Mouse (Mus musculus): ENCODE data around the gene B3gnt2. TPM values are rescaled to one million over a fixed set of nuclear protein-coding genes. Genes with fewer than 3 reads are reported as not detected.

The B3gnt2 gene
- polyA plus RNA-seq, 1 experiment from 2014 or later, result 12.7 TPM

DNA sequence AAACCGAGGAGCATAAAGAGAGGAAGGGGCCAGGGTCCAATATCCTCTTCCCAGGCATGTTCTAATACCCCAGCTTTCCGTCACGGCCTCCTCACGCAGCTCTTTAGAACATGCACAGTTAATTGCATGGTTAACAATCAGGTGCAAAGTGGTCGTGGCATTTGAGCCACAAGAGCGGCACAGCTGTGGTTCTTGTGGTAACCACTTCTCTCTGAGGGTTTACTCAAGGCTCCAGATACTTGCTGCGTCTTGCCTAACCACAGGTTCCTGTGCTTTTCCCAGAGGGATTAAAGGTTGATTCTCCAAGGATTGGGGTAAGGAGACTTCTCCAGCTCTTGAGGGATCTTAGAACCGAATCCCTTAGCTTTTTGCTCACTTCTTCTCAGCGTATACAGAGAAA is 30.5 kb upstream of the B3gnt2 start:
- Histone ChIP-seq H3K4me1 (replicated peaks; ENCODE audit: control insufficient read depth, insufficient read depth, low read length) (0 out of 2 replicates have a peak, but pooled peaks cover 2% of the 10 kb centered on the region), H3K9ac (ENCODE audit: low read length) (no peak overlapping the region), H3K4me3 (ENCODE audit: low read length) (no peak overlapping the region), H3K27ac (ENCODE audit: low read length) (no peak overlapping the region), H3K4me2 (ENCODE audit: low read depth, low read length) (no peak overlapping the region), H3K9me3 (ENCODE audit: control insufficient read depth, low read length) (no peaks in the 10 kb centered on the region), H3K27me3 (ENCODE audit: control insufficient read depth, insufficient read depth, low read depth, low read length) (no peaks in the 10 kb centered on the region), H3K36me3 (ENCODE audit: control insufficient read depth, insufficient read depth, low read length) (no peaks in the 10 kb centered on the region)
- 68% methylated on average over 9 of the region's 9 CpGs for WGBS
- no peak for ATAC-seq (ENCODE audit: low read depth)

DNA sequence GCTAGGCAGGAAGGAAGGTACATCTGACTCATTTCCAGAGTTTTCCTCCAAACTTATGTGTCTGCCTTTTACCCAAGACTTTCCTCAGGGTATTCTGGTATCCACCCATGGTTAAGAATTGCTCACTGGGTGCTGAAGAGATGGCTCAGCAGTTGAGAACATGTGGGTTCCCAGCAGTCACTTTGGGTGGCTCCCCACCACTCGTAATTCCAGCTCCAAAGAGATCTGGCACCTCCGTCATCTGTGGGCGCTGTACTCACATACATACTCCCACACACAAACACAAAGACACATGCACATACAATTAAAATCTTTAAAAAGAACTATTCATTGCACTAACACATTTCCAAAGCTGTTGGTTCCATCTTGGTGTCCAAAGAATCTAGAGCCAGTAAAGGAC is 28.5 kb upstream of the B3gnt2 start:
- no peak overlapping the region for H3K4me3 ChIP-seq (ENCODE audit: low read length)
- ATAC-seq (ENCODE audit: low read depth), result no peak
- no peak overlapping the region for H3K27ac ChIP-seq (ENCODE audit: low read length)
- no peak overlapping the region for H3K4me2 ChIP-seq (ENCODE audit: low read depth, low read length)
- WGBS, result 90% methylated on average over 3 of the region's 3 CpGs
- no peaks in the 10 kb centered on the region for H3K36me3 ChIP-seq (ENCODE audit: control insufficient read depth, insufficient read depth, low read length)
- 0 out of 2 replicates have a peak, but pooled peaks cover 2% of the 10 kb centered on the region for H3K4me1 ChIP-seq (replicated peaks; ENCODE audit: control insufficient read depth, insufficient read depth, low read length)
- no peaks in the 10 kb centered on the region for H3K9me3 ChIP-seq (ENCODE audit: control insufficient read depth, low read length)
- no peak overlapping the region for H3K9ac ChIP-seq (ENCODE audit: low read length)
- no peaks in the 10 kb centered on the region for H3K27me3 ChIP-seq (ENCODE audit: control insufficient read depth, insufficient read depth, low read depth, low read length)

DNA sequence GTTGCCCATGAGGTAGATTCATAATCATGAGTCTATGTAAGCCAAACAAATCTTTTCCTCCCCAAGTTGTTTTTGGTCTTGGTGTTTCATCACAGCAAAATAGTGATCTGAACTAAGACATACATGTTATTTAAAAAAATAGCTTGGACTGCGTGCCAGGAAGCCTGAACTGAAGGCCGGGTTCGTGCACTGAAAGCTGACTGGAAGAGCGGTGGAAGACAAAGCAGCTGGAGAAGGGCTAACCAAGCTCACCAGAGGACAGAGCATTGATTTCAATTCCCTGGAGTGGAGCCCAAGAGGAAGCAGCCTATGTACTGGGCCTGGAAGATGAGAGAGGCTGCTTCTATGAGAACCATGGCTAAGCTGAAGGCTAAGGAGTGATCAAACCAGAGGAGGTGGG is 26.2 kb upstream of the B3gnt2 start:
- no peaks in the 10 kb centered on the region for H3K9me3 ChIP-seq (ENCODE audit: control insufficient read depth, low read length)
- no peaks in the 10 kb centered on the region for H3K27me3 ChIP-seq (ENCODE audit: control insufficient read depth, insufficient read depth, low read depth, low read length)
- H3K36me3 ChIP-seq (ENCODE audit: control insufficient read depth, insufficient read depth, low read length), result no peaks in the 10 kb centered on the region
- 0 out of 2 replicates have a peak, but pooled peaks cover 2% of the 10 kb centered on the region for H3K4me1 ChIP-seq (replicated peaks; ENCODE audit: control insufficient read depth, insufficient read depth, low read length)
- no peak overlapping the region for H3K9ac ChIP-seq (ENCODE audit: low read length)
- no peak overlapping the region for H3K4me2 ChIP-seq (ENCODE audit: low read depth, low read length)
- no peak overlapping the region for H3K4me3 ChIP-seq (ENCODE audit: low read length)
- 65% methylated on average over 4 of the region's 4 CpGs for WGBS
- no peak overlapping the region for H3K27ac ChIP-seq (ENCODE audit: low read length)
- ATAC-seq (ENCODE audit: low read depth), result no peak

DNA sequence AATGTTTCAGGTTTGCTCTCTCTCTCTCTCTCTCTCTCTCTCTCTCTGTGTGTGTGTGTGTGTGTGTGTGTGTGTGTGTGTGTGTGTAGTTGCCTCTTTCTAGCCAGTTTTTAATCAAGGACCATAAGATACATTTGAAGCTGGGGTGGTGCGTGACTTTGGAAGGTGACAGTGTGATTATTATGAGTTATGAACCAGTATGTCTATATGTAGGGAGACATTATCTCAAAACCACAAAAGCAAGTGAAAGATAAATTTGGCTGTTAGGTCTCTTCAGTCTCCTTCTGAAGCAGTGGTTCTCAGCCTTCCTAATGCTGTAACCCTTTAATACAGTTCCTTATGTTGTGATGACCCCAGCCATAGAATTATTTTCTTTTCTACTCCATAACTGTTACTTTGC is 24.6 kb upstream of the B3gnt2 start:
- Histone ChIP-seq H3K4me3 (ENCODE audit: low read length) (no peak overlapping the region), H3K27ac (ENCODE audit: low read length) (no peak overlapping the region), H3K4me2 (ENCODE audit: low read depth, low read length) (no peak overlapping the region), H3K36me3 (ENCODE audit: control insufficient read depth, insufficient read depth, low read length) (no peaks in the 10 kb centered on the region), H3K27me3 (ENCODE audit: control insufficient read depth, insufficient read depth, low read depth, low read length) (no peaks in the 10 kb centered on the region), H3K4me1 (replicated peaks; ENCODE audit: control insufficient read depth, insufficient read depth, low read length) (0 out of 2 replicates have a peak, but pooled peaks cover 2% of the 10 kb centered on the region), H3K9ac (ENCODE audit: low read length) (no peak overlapping the region), H3K9me3 (ENCODE audit: control insufficient read depth, low read length) (no peaks in the 10 kb centered on the region)
- WGBS, result 85% methylated on average over 1 of the region's 1 CpGs
- no peak for ATAC-seq (ENCODE audit: low read depth)

DNA sequence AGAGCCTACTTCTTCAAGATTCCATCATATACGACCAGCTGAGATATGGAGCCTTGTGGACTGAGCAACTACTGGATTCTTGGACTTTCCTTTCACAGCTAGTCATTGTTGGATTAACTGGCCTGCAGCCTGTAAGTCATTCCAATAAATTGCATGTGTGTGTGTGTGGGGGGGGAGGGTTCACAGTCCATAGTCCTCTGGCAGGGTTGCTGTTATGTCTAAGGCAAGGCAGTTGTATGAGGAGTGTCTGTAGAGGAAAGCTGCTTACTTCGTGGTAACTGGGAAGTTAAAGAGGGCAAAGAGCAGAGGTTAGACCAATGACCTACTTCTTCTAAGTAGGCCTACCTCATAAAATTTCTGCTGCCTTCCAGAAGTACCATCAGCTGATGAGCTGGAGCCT is 22.9 kb upstream of the B3gnt2 start:
- ATAC-seq (ENCODE audit: low read depth), result no peak
- Histone ChIP-seq H3K4me1 (replicated peaks; ENCODE audit: control insufficient read depth, insufficient read depth, low read length) (0 out of 2 replicates have a peak, but pooled peaks cover 2% of the 10 kb centered on the region), H3K9ac (ENCODE audit: low read length) (no peak overlapping the region), H3K36me3 (ENCODE audit: control insufficient read depth, insufficient read depth, low read length) (no peaks in the 10 kb centered on the region), H3K27me3 (ENCODE audit: control insufficient read depth, insufficient read depth, low read depth, low read length) (no peaks in the 10 kb centered on the region), H3K27ac (ENCODE audit: low read length) (no peak overlapping the region), H3K9me3 (ENCODE audit: control insufficient read depth, low read length) (no peaks in the 10 kb centered on the region), H3K4me3 (ENCODE audit: low read length) (no peak overlapping the region), H3K4me2 (ENCODE audit: low read depth, low read length) (no peak overlapping the region)
- 68% methylated on average over 2 of the region's 2 CpGs for WGBS

DNA sequence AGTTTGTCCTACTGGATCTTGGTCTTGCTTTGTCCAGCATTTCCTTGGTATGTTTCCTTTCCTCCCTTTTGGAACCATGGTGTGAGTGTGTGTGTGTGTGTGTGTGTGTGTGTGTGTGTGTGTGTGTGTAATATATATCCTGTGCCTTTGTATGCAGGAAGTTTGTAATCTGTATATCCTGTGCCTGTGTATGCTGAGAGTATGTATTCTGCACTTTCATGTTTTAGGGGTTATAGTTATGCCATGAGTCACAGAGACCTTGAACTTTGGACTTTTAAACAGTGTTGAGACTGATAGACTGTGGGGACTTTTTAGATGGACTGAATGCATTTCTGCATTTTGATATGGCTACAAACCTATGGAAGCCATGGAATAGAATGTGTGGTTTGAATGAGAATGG is 22.2 kb upstream of the B3gnt2 start:
- Histone ChIP-seq H3K27me3 (ENCODE audit: control insufficient read depth, insufficient read depth, low read depth, low read length) (no peaks in the 10 kb centered on the region), H3K27ac (ENCODE audit: low read length) (no peak overlapping the region)
- ATAC-seq (ENCODE audit: low read depth), result no peak; the same call in 1 of the 2 replicates

DNA sequence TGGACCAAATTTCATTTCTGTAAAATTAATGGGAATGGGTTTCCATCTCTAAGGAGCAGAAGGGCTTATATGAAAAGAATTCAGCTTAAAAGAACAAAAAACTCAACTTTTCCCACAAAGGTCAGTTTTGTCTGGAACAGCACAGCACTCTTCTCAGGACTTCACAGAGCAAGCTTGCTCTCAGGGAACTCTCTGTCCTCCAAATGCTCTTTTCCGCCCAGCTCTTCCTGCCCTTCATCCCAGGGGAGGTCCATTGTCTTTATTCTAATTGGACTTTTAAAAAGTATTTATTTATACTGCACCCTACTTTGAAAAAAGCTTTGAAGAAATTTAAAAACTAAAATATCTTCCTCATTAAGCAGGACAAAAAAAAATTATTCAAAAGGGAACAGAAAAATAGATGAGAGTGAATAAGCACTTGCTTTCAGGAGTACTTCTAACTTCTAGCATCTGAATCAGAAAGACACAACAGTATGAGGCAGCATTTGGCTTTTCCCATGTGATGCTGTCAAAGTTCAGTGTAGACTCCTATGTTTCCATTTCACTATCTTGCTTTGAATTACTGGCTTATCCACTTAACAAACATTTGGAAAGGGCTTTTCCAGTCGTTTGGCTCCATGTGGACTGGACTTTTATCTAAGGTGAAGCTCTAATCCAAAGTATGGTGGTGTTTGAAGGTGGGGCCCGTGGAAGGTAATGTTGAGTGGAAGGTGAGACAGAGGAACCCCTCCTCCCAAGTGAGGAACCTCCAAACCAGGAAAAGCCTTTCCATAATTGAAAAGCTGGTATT is 19.8 kb upstream of the B3gnt2 start:
- 54% methylated on average over 3 of the region's 3 CpGs for WGBS

More for the DNA sequence above, 22.2 kb upstream of the B3gnt2 start:
- Histone ChIP-seq H3K4me3 (ENCODE audit: low read length) (no peak overlapping the region), H3K9me3 (ENCODE audit: control insufficient read depth, low read length) (no peaks in the 10 kb centered on the region), H3K36me3 (ENCODE audit: control insufficient read depth, insufficient read depth, low read length) (no peaks in the 10 kb centered on the region), H3K9ac (ENCODE audit: low read length) (no peak overlapping the region), H3K4me1 (replicated peaks; ENCODE audit: control insufficient read depth, insufficient read depth, low read length) (0 out of 2 replicates have a peak, but pooled peaks cover 2% of the 10 kb centered on the region), H3K4me2 (ENCODE audit: low read depth, low read length) (no peak overlapping the region)

DNA sequence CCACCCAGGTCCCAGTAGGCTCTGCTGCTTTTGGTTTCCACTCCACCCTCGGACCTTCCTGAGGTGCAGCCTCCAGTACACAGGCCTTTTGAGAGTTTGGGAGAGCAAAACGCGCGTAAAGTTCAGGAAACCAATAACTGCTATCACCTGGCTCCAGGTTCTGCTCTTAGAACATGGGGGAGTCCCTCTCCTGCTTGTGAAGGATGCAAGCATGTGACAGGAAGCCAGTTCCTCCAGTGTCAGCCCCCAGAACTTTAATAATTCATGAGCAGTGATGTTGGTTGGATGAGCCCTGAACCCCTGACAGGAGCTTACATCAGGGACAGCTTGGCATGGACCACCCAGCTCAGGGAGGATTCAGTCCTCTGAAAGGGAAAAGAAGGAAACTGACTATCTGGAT is 18.9 kb upstream of the B3gnt2 start:
- ATAC-seq (ENCODE audit: low read depth), result no peak
- Histone ChIP-seq H3K27ac (ENCODE audit: low read length) (no peak overlapping the region), H3K4me1 (replicated peaks; ENCODE audit: control insufficient read depth, insufficient read depth, low read length) (no peaks in the 10 kb centered on the region), H3K9me3 (ENCODE audit: control insufficient read depth, low read length) (no peaks in the 10 kb centered on the region), H3K9ac (ENCODE audit: low read length) (no peak overlapping the region), H3K36me3 (ENCODE audit: control insufficient read depth, insufficient read depth, low read length) (no peaks in the 10 kb centered on the region), H3K27me3 (ENCODE audit: control insufficient read depth, insufficient read depth, low read depth, low read length) (no peaks in the 10 kb centered on the region), H3K4me2 (ENCODE audit: low read depth, low read length) (no peak overlapping the region), H3K4me3 (ENCODE audit: low read length) (no peak overlapping the region)
- 82% methylated on average over 4 of the region's 4 CpGs for WGBS

More for the DNA sequence above, 19.8 kb upstream of the B3gnt2 start:
- H3K4me3 ChIP-seq (ENCODE audit: low read length), result no peak overlapping the region
- H3K4me1 ChIP-seq (replicated peaks; ENCODE audit: control insufficient read depth, insufficient read depth, low read length), result no peaks in the 10 kb centered on the region
- H3K9me3 ChIP-seq (ENCODE audit: control insufficient read depth, low read length), result no peaks in the 10 kb centered on the region
- no peak for ATAC-seq (ENCODE audit: low read depth)
- no peaks in the 10 kb centered on the region for H3K27me3 ChIP-seq (ENCODE audit: control insufficient read depth, insufficient read depth, low read depth, low read length)
- H3K27ac ChIP-seq (ENCODE audit: low read length), result no peak overlapping the region
- no peak overlapping the region for H3K4me2 ChIP-seq (ENCODE audit: low read depth, low read length)
- no peak overlapping the region for H3K9ac ChIP-seq (ENCODE audit: low read length)
- H3K36me3 ChIP-seq (ENCODE audit: control insufficient read depth, insufficient read depth, low read length), result no peaks in the 10 kb centered on the region

DNA sequence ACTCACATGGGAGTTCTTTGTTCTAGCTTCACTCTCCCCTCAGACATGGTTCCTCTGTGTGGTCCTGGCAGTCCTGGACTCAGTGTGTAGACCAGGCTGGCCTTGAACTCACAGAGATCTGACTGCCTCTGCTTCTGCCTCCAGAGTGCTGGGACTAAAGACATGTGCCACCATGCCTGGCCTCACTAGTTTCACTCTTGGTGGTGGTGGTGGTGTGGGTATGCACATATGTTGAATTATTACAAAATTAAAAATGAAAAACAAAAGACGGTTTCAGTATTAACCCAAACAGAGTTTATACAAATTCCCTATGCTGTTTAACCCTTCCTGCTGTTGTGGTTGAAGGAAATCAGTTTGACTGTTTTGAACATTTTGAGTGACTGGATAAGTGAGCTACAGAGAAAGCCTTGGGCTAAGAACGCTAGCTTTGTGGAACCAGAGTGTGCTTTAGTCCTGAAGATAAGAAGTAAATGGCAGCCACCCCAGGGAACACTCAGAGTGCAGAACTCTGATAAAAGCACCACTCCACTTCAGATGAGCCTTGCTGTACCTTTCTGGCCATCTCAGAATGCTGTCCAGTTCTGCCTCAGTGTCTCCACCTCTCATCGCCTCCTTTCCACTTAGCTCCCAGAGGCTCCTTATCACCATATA is 16.0 kb upstream of the B3gnt2 start:
- H3K9me3 ChIP-seq (ENCODE audit: control insufficient read depth, low read length), result no peaks in the 10 kb centered on the region
- H3K4me1 ChIP-seq (replicated peaks; ENCODE audit: control insufficient read depth, insufficient read depth, low read length), result peaks cover 15% of the 10 kb centered on the region
- no peaks in the 10 kb centered on the region for H3K27me3 ChIP-seq (ENCODE audit: control insufficient read depth, insufficient read depth, low read depth, low read length)
- H3K4me2 ChIP-seq (ENCODE audit: low read depth, low read length), result no peak overlapping the region
- H3K4me3 ChIP-seq (ENCODE audit: low read length), result no peak overlapping the region
- no peak for ATAC-seq (ENCODE audit: low read depth)
- H3K36me3 ChIP-seq (ENCODE audit: control insufficient read depth, insufficient read depth, low read length), result no peaks in the 10 kb centered on the region
- WGBS, result 66% methylated on average over 3 of the region's 3 CpGs
- H3K9ac ChIP-seq (ENCODE audit: low read length), result no peak overlapping the region
- H3K27ac ChIP-seq (ENCODE audit: low read length), result no peak overlapping the region
